Mouse (Mus musculus): Measurements from ENCODE around the gene Dedd2.

DNA sequence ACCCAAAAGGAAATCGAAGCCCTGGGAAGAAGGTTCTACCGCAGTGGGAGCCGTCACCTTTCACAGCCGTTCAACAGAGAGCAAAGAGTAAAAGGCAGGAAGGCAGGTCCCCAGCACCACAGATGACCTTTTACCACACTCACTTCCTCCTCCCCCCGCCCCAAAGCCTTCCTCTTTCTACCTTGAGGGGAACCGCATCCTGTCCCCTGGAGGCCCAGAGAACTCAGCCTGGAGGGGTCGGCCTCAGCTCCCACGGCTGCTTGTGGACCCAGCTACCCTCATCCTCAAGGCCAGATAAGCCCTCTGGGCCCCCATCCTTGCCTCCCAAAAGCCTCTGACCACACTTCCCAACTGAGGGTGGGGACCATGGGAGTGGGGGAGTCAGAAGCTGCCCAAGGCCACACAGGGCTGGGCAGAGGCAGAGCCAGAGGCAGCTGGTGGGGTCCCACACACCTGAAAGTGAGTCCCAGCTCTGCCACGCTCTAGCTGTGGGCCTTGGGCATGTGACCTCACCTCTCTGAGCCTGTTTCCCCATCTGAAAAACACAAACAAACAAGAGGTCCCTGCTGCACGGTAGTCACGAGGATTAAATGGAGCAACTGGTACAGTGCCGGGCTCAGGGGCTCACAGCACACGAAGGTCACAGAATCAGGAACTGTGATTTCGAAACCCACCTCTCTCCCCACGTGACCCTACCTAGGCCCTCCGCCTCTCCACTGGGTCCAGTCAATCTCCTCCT lies 14.9 kb downstream of the Dedd2 start:
- TF ChIP-seq CTCF (IDR thresholded peaks at IDR 0.05 in 2 of 3, conservative IDR thresholded peaks at IDR 0.05 in 1 of 3; ENCODE audit: control insufficient read depth in 1 of 3, insufficient read depth in 1 of 3, low read depth in 2 of 3, low read length in 3 of 3, poor library complexity in 1 of 3, severe bottlenecking in 1 of 3) (no peak), MAZ (IDR thresholded peaks at IDR 0.05; ENCODE audit: low read depth, low read length) (no peak)
